Mouse (Mus musculus): ENCODE measurements around the gene Omt2a.
"Not testable (repeated sequence)": the region's sequence is repeated elsewhere in the genome, so short reads cannot be mapped to it uniquely, and the experiment has no call there.

Gene Omt2a

GRCm38 (mm10) chr9:78314696-78315095 is at the start of gene Omt2a:
TSS of gene Omt2a (minus strand) at chr9:78314796.
- DNase-seq: no peak

DNA sequence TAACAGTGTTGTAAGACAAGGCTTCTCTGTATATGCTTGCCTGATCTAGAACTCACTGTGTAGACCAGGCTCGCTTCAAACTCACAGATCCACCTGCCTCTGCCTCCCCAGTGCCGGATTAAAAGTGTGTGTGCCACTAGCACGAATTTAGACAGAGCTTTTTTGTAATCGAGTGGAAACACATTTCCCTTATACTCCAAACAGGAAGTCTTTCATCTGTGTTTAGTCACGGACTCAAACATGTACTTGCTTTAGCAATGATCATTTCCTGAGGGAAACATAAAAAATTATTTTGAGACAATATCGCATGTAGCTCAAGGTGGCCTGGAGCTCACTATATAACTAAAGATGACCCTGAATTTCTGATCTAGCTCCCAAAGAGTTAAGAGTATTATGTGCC is 48.8 kb upstream of the Omt2a start:
- DNase-seq: no peak

- DNase-seq: no peak
These were observed 45.9 kb upstream of the Omt2a start for GRCm38 (mm10) chr9:78360484-78360872.

GRCm38 (mm10) chr9:78359750-78360483 is 45.3 kb upstream of the Omt2a start:
- no peak for DNase-seq

DNA sequence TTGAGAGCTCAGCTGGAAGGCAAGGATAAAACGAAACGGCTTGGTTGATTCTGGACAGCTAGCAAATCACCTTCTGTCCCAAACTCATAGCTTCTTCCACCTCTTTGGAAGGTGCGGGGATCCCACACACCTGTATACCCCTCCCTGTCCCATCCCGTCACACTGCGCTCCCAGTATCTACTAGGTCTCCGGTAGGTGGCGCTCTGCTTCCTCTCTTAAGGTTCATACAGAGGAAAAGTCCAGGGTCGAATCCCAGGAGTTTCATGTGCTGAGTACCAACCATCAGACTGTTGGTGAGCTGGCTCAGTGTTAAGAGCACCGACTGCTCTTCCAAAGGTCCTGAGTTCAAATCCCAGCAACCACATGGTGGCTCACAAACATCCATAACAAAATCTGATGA is 43.5 kb upstream of the Omt2a start:
- DNase-seq: peak; percentile 76

DNA sequence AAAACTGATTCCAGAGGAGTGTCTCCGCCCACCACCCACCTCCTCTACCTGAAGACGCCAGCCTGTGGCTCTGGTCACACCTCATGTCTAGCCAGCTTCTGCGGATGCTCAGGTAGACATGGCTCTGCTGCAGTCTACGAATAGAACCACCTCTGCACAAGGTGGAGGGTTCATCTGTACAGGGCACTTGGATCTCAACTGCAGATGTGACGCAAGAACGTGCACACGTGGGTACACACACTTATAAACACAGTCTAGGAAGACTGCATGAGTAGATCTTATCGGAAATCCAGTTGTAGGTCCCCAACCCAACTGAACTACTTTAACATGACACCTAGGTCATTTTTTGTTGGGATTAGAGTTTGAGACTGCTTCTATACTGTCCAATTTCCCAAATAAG is 41.0 kb upstream of the Omt2a start, which contains the start of gene Gsta2:
TSS of gene Gsta2 (minus strand) at position 178 of the 400 bp plus-strand sequence.
- DNase-seq: no peak

GRCm38 (mm10) chr9:78354665-78355578 is 40.3 kb upstream of the Omt2a start:
- no peak for DNase-seq

DNA sequence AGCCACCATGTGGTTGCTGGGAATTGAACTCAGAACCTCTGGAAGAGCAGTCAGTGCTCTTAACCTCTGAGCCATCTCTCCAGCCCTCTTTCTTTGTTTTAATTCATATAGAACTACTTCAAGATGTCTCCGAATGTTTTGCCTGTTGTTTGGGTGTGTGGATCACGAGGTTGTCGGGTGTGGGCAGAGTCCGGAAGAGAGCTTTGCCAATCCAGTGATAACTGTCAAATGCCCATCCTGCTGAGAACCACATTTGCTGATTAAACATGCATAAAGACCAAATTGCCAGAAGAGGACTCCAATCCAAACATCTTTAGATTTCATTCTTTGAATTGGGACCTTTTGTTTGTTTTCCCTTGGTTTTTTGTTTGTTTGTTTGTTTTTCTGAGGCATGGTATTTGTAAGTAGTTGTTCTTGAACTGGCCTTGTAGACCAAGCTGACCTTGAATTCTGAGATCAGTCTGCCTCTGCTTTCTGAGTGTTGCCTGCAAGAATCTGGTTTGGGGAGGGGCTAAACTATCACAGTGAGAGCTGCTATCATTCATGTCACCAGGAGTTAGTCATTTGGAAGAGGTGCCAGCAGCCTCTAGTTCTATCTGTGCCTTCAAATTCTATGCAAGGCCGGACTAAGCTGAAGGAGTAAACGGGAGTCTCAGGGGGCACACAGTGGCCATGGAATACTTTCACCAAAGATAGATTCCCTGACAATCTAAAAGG is 37.1 kb upstream of the Omt2a start:
- no peak for DNase-seq

DNA sequence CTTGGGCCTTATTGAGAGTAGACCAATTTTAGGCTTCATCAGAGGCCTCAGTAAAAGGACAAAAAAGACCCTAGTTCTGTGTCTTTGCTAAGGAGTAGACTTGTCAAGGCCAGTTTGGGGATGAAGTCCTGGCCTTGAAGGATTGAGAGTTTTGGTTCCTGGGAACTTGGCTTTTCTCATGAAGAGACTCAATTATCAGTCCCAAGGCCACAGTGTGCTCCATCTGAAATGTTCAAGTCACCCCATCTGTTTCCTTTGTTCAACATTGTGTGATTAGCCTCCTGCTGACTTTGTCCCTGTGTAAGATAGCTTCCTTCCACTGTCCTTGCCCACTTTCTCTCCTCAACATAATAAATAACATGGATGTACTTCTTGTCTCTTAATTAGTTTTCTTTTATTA is 35.4 kb upstream of the Omt2a start:
- not testable (repeated sequence) for DNase-seq

- not testable (repeated sequence) for DNase-seq
These were observed 34.5 kb upstream of the Omt2a start for GRCm38 (mm10) chr9:78349141-78349540.

- DNase-seq: not testable (repeated sequence)
These were observed 33.8 kb upstream of the Omt2a start for GRCm38 (mm10) chr9:78348206-78349004.

DNA sequence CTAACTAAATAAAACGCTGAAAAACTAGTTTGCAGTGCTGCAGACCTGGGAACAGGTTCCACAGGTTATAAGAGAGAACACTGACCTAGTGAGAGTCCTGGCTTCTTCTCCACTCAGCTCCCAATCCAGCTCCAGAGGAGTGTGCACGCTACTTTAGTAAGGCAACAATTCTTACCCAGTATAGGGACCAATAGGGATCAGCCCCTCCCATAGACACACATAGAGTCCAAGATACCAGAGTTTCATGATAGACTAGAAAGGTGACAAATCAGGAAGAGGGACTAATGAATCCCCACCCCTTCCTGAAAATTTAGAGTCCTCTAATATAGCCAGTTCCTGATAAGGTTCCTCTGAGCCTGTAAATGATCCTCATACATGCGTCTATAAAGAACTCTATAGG is 32.4 kb upstream of the Omt2a start:
- DNase-seq: no peak

GRCm38 (mm10) chr9:78345235-78345634 is 30.6 kb upstream of the Omt2a start:
- DNase-seq: not testable (repeated sequence)

DNA sequence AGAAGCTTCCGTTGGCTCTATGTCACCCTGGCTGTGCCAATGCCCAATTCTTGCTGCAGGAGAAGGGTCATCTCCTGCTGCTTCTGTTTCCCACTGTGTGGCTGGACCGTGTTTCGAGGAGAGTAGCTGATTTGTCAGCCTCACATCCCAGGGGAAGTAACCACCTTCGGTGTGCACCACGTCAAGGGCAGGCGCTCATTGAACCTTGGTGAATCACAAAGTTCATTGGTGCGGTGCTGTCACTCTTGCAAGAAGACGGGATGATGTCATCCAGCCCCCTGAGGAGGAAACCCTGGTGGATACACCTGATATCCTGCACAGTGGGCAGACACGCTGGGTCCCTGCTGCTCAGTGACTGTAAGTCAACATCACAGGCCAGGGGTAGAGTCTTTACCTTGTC is 28.5 kb upstream of the Omt2a start:
- not testable (repeated sequence) for DNase-seq

DNA sequence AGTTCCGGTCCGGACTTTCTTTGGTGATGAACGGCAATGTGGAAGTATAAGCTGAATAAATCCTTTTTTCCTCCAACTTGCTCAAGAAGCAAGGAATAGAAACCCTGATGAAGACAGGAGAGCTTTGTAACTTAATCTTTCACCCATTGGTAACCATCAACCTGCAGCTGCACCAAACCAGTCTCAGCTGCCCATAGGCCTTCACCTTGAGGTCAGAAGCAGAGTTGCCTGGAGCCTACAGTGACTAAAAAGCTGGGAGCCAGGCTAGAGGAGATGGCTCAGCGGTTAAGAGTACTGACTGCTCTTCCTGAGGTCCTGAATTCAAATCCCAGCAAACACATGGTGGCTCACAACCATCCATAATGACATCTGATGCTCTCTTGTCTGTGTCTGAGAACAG is 27.9 kb upstream of the Omt2a start:
- not testable (repeated sequence) for DNase-seq

DNA sequence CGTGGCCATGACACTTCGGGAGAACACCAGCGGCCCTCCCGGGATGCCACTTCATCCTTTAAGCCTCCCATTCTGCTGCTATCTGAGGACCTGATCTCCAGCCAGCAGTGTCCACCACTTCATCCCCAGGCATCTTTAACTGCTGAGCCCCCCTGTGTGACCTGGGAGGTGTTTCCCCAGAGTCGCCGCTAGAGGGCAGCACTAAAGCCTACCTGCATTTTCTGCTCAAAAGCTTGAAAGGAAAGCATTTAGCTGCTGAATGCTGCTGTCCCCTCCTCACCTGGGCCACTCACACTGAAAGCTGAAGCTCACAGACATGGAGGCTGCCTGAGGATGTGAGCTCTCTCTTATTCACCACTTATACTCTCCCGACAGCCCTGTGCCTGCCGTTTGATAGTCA is 25.7 kb upstream of the Omt2a start:
- peak; percentile 37 for DNase-seq

GRCm38 (mm10) chr9:78337050-78337449 is 22.5 kb upstream of the Omt2a start:
- peak; percentile 10 for DNase-seq

- DNase-seq: not testable (repeated sequence)
These were observed 12.7 kb upstream of the Omt2a start, which contains the start of gene Omt2b for GRCm38 (mm10) chr9:78327289-78327688. TSS of gene Omt2b (plus strand) at chr9:78327589.

- no peak for DNase-seq
These were observed 4.9 kb upstream of the Omt2a start for GRCm38 (mm10) chr9:78319499-78319898.

DNA sequence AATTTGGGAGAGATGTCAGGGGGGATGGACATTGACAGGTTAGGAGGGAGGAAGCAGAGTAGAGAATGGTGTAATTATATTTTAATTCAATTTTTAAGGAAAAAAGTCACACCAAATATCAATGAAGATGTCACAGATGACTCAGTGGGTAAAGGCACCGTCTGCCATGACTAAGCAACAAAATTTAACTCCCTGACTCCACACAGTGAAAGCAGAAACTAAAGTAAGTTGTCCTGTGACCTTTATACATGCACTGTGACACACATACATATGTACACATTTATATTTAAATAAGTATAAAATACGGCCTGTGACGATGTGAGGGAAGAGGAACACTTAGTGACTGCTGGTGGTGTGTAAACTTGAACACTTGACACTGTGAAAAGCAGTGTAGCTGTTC is 6.5 kb downstream of the Omt2a start:
- not testable (repeated sequence) for DNase-seq

- DNase-seq: not testable (repeated sequence)
These were observed 15.5 kb downstream of the Omt2a start for GRCm38 (mm10) chr9:78299143-78299542.

- no peak for DNase-seq
These were observed 16.4 kb downstream of the Omt2a start for GRCm38 (mm10) chr9:78298232-78298631.

Measured in lung, postnatal 10 days (tissue).